In genomic region chr8:35111130-35111529, GRCm38 (mm10) we compare ENCODE assay signal across 29 mouse cellular contexts.
DNase-seq lines count a peak whose midpoint lies in the region; ATAC-seq and TF ChIP-seq lines count a peak whose summit lies in the region.
"Had no signal": no experiment of that assay in that cellular context is flagged by ENCODE, and none has a peak within 500 bp of the region (broad histone marks: within the 10 kb centered on the region; RNA-seq: fewer than 3 reads in every experiment).

No protein-coding gene starts in this region.

- H3K4me3 ChIP-seq in heart, embryonic 10.5 days: no peak overlapping the region
- no peak overlapping the region for H3K4me3 ChIP-seq in heart, embryonic 16.5 days (ENCODE audit: low read length)
- no peak overlapping the region for H3K4me3 ChIP-seq in heart, embryonic 11.5 days (ENCODE audit: low read depth, low read length)
- no peak overlapping the region for H3K4me3 ChIP-seq in lung, postnatal 0 days (ENCODE audit: low read depth, low read length)
- H3K4me3 ChIP-seq in hindbrain, embryonic 16.5 days (ENCODE audit: low read length): no peak overlapping the region
- H3K4me3 ChIP-seq: embryonic facial prominence, embryonic 12.5 days; limb, embryonic 12.5 days; liver, embryonic 15.5 days; midbrain, embryonic 10.5 days; myocyte; neural tube, embryonic 12.5 days had no signal

- H3K9ac ChIP-seq in heart, embryonic 16.5 days (ENCODE audit: low read length): peak overlapping the region; percentile 43
- no peak overlapping the region for H3K9ac ChIP-seq in heart, embryonic 11.5 days (ENCODE audit: low read depth, low read length)
- no peak overlapping the region for H3K9ac ChIP-seq in lung, postnatal 0 days (replicated peaks; ENCODE audit: low read depth)
- no peak overlapping the region for H3K9ac ChIP-seq in hindbrain, embryonic 16.5 days (ENCODE audit: low read depth, low read length)
- H3K9ac ChIP-seq: embryonic facial prominence, embryonic 12.5 days; hindbrain, embryonic 14.5 days; limb, embryonic 12.5 days; liver, embryonic 15.5 days; neural tube, embryonic 12.5 days had no signal

- H3K4me1 ChIP-seq in heart, embryonic 10.5 days: peaks cover 10% of the 10 kb centered on the region; the same call in 1 of the 2 replicates
- peaks cover 22% of the 10 kb centered on the region for H3K4me1 ChIP-seq in heart, embryonic 16.5 days (ENCODE audit: control insufficient read depth, insufficient read depth, low read length)
- 0 out of 2 replicates have a peak, but pooled peaks cover 2% of the 10 kb centered on the region for H3K4me1 ChIP-seq in heart, embryonic 11.5 days (ENCODE audit: control insufficient read depth, insufficient read depth, low read length)
- no peaks in the 10 kb centered on the region for H3K4me1 ChIP-seq in lung, postnatal 0 days (ENCODE audit: insufficient read depth, low read depth, low read length)
- 0 out of 2 replicates have a peak, but pooled peaks cover 2% of the 10 kb centered on the region for H3K4me1 ChIP-seq in hindbrain, embryonic 16.5 days (ENCODE audit: control insufficient read depth, insufficient read depth, low read depth, low read length)
- H3K4me1 ChIP-seq: embryonic facial prominence, embryonic 12.5 days; limb, embryonic 12.5 days; liver, embryonic 15.5 days; midbrain, embryonic 10.5 days; neural tube, embryonic 12.5 days had no signal

- no peak for DNase-seq in heart, embryonic 10.5 days (ENCODE audit: low spot score)
- no peak for DNase-seq in heart, postnatal 36 days
- peak; percentile 25 for DNase-seq in lung, postnatal 0 days (ENCODE audit: low spot score)
- DNase-seq in lung, postnatal 25 days (ENCODE audit: low spot score): no peak
- DNase-seq in heart, postnatal 4 days: peak; percentile 26
- DNase-seq: adrenal gland, postnatal 10 days; cerebellum, adult 11 months; cerebellum, adult 9-11 months; embryo, embryonic 11 days; gastrocnemius, postnatal 25 days; kidney, adult 11 months; kidney, postnatal 14 days; right cerebral cortex, adult 18-20 months; spleen, adult 18-20 months; thymus, postnatal 14 days had no signal

- TF ChIP-seq CTCF in lung, postnatal 0 days (IDR thresholded peaks at IDR 0.05): no peak

- peak; percentile 33; the same call in 1 of the 2 replicates for ATAC-seq in heart, embryonic 16.5 days (replicated peaks; ENCODE audit: extremely low read depth, insufficient read depth, low FRiP score)
- ATAC-seq in heart, embryonic 11.5 days (replicated peaks; ENCODE audit: insufficient number of reproducible peaks, low FRiP score, low TSS enrichment): no peak
- no peak for ATAC-seq in lung, postnatal 0 days
- ATAC-seq in hindbrain, embryonic 16.5 days: no peak
- ATAC-seq: forebrain, embryonic 14.5 days; inflammation-experienced regulatory T-cells, adult 6 months; Patski had no signal

- TF ChIP-seq EP300 in lung, postnatal 0 days (IDR thresholded peaks at IDR 0.05): no peak

- intact Hi-C loops in heart, postnatal 36 days (cut with DNase I): no loop called here

- H3K27ac ChIP-seq in heart, embryonic 10.5 days: peak overlapping the region; percentile 47
- peak overlapping the region; percentile 49 for H3K27ac ChIP-seq in heart, embryonic 16.5 days (ENCODE audit: low read length)
- no peak overlapping the region for H3K27ac ChIP-seq in heart, embryonic 11.5 days (ENCODE audit: low read depth, low read length)
- H3K27ac ChIP-seq in lung, postnatal 0 days (ENCODE audit: low read length): no peak overlapping the region
- H3K27ac ChIP-seq in hindbrain, embryonic 16.5 days (ENCODE audit: low read depth, low read length): no peak overlapping the region
- H3K27ac ChIP-seq: embryonic facial prominence, embryonic 12.5 days; hindbrain, embryonic 14.5 days; limb, embryonic 12.5 days; liver, embryonic 15.5 days; midbrain, embryonic 10.5 days; neural tube, embryonic 12.5 days had no signal

- H3K27me3 ChIP-seq in heart, embryonic 10.5 days (ENCODE audit: insufficient read depth, poor library complexity, severe bottlenecking): no peaks in the 10 kb centered on the region
- H3K27me3 ChIP-seq in heart, embryonic 16.5 days (ENCODE audit: control insufficient read depth, insufficient read depth, low read length): no peaks in the 10 kb centered on the region
- H3K27me3 ChIP-seq in heart, embryonic 11.5 days (ENCODE audit: control insufficient read depth, insufficient read depth, low read length): no peaks in the 10 kb centered on the region
- no peaks in the 10 kb centered on the region for H3K27me3 ChIP-seq in lung, postnatal 0 days (replicated peaks; ENCODE audit: insufficient read depth, low read length)
- H3K27me3 ChIP-seq in hindbrain, embryonic 16.5 days (replicated peaks; ENCODE audit: control insufficient read depth, insufficient read depth, low read length): no peaks in the 10 kb centered on the region
- H3K27me3 ChIP-seq: embryonic facial prominence, embryonic 12.5 days; limb, embryonic 12.5 days; liver, embryonic 15.5 days; neural tube, embryonic 12.5 days; Patski had no signal

- 49% methylated on average over 7 of the region's 7 CpGs for WGBS in heart, embryonic 10.5 days
- 31% methylated on average over 7 of the region's 7 CpGs for WGBS in heart, embryonic 16.5 days
- WGBS in heart, embryonic 11.5 days (ENCODE audit: insufficient replicate concordance): 48% methylated on average over 7 of the region's 7 CpGs
- 40% methylated on average over 7 of the region's 7 CpGs for WGBS in lung, postnatal 0 days
- WGBS in hindbrain, embryonic 16.5 days: 57% methylated on average over 7 of the region's 7 CpGs

- peaks cover 3% of the 10 kb centered on the region; the same call in 1 of the 2 replicates for H3K9me3 ChIP-seq in heart, embryonic 10.5 days
- H3K9me3 ChIP-seq in heart, embryonic 16.5 days (replicated peaks; ENCODE audit: control insufficient read depth, low read length): no peaks in the 10 kb centered on the region
- H3K9me3 ChIP-seq in heart, embryonic 11.5 days (replicated peaks; ENCODE audit: control insufficient read depth, low read length): no peaks in the 10 kb centered on the region
- H3K9me3 ChIP-seq in lung, postnatal 0 days (ENCODE audit: low read length): no peaks in the 10 kb centered on the region
- H3K9me3 ChIP-seq in hindbrain, embryonic 16.5 days (ENCODE audit: control insufficient read depth, low read length): no peaks in the 10 kb centered on the region
- H3K9me3 ChIP-seq: embryonic facial prominence, embryonic 12.5 days; limb, embryonic 12.5 days; liver, embryonic 15.5 days; midbrain, embryonic 10.5 days; neural tube, embryonic 12.5 days had no signal

- no peaks in the 10 kb centered on the region for H3K36me3 ChIP-seq in heart, embryonic 10.5 days
- no peaks in the 10 kb centered on the region for H3K36me3 ChIP-seq in heart, embryonic 16.5 days (ENCODE audit: control insufficient read depth, insufficient read depth)
- H3K36me3 ChIP-seq in heart, embryonic 11.5 days (ENCODE audit: control insufficient read depth, insufficient read depth, low read length): no peaks in the 10 kb centered on the region
- H3K36me3 ChIP-seq in lung, postnatal 0 days (ENCODE audit: insufficient read depth, low read length): no peaks in the 10 kb centered on the region
- no peaks in the 10 kb centered on the region for H3K36me3 ChIP-seq in hindbrain, embryonic 16.5 days (ENCODE audit: control insufficient read depth, insufficient read depth, low read length)
- H3K36me3 ChIP-seq: embryonic facial prominence, embryonic 12.5 days; G1E; limb, embryonic 12.5 days; liver, embryonic 15.5 days; midbrain, embryonic 10.5 days; neural tube, embryonic 12.5 days had no signal

- peak overlapping the region; percentile 28; the same call in 1 of the 2 replicates for H3K4me2 ChIP-seq in heart, embryonic 16.5 days (ENCODE audit: low read depth, low read length)
- H3K4me2 ChIP-seq in heart, embryonic 11.5 days: no peak overlapping the region
- no peak overlapping the region for H3K4me2 ChIP-seq in lung, postnatal 0 days (replicated peaks; ENCODE audit: low read depth, low read length)
- H3K4me2 ChIP-seq in hindbrain, embryonic 16.5 days (ENCODE audit: low read length): no peak overlapping the region
- H3K4me2 ChIP-seq: embryonic facial prominence, embryonic 12.5 days; hindbrain, embryonic 14.5 days; limb, embryonic 12.5 days; liver, embryonic 15.5 days; neural tube, embryonic 12.5 days had no signal

Comparison
In these comparisons a context has a peak if more than half of its experiments do, and no peak if none do; other contexts are left out.
1. DNase-seq: peak in lung, postnatal 0 days (single experiment) and heart, postnatal 4 days (single experiment); none in heart, embryonic 10.5 days (single experiment), heart, postnatal 36 days (0 of 2) and lung, postnatal 25 days (single experiment).
2. H3K27ac ChIP-seq: peak in heart, embryonic 10.5 days (single experiment) and heart, embryonic 16.5 days (single experiment); none in heart, embryonic 11.5 days (single experiment), lung, postnatal 0 days (single experiment) and hindbrain, embryonic 16.5 days (single experiment).